Mouse (Mus musculus): ENCODE measurements at regions not wholly inside any gene's neighbourhood (a gene's known extent, or its start where the extent isn't known, plus 50 kb on each side); places are given as distances from the start of the nearest gene placed in this dataset.

GRCm38 (mm10) chr15:28640349-28640748 lies 436.8 kb downstream of the Dnah5 start:
- TF ChIP-seq CTCF (IDR thresholded peaks at IDR 0.05; ENCODE audit: low read depth) (no peak), EP300 (IDR thresholded peaks at IDR 0.05; ENCODE audit: low read depth) (no peak)
